Mouse (Mus musculus): ENCODE measurements around the gene Etfrf1. TPM values are rescaled to one million over a fixed set of nuclear protein-coding genes. Genes with fewer than 3 reads are reported as not detected.

Gene Etfrf1
- polyA plus RNA-seq (2015; fragmentation: Nextera tagmentation; extraction: Ambion mirVana): 26.5 and 26.7 TPM in 2 replicates

- Histone ChIP-seq H3K4me1 (peaks cover 18% of the 10 kb centered on the region), H3K27me3 (no peaks in the 10 kb centered on the region), H3K4me2 (peak within 1 kb of the TSS; percentile 78), H3K36me3 (peaks cover 2% of the 10 kb centered on the region; the same call in 1 of the 2 replicates), H3K27ac (peak within 1 kb of the TSS; percentile 97), H3K9ac (peak within 1 kb of the TSS; percentile 84), H3K9me3 (no peaks in the 10 kb centered on the region), H3K4me3 (peak within 1 kb of the TSS; percentile 71)
- under 1% methylated on average over 36 of the region's 36 CpGs for WGBS
- peak; percentile 100 for ATAC-seq (ENCODE audit: borderline replicate concordance, extremely low read depth, low FRiP score, low TSS enrichment)
These were observed at the start of gene Etfrf1, which contains the start of gene Casc1 for GRCm38 (mm10) chr6:145210816-145211338. Etfrf1 (plus strand) TSS chr6:145211134. Casc1 (minus strand) TSS chr6:145211005.

- peaks cover 19% of the 10 kb centered on the region for H3K4me1 ChIP-seq
- no peak overlapping the region for H3K4me3 ChIP-seq
- H3K9ac ChIP-seq: no peak overlapping the region
- no peak for ATAC-seq (ENCODE audit: borderline replicate concordance, extremely low read depth, low FRiP score, low TSS enrichment)
- no peak overlapping the region for H3K27ac ChIP-seq
- H3K9me3 ChIP-seq: no peaks in the 10 kb centered on the region
- no peaks in the 10 kb centered on the region for H3K27me3 ChIP-seq
- 48% methylated on average over 14 of the region's 14 CpGs for WGBS
- H3K36me3 ChIP-seq: no peaks in the 10 kb centered on the region
- no peak overlapping the region for H3K4me2 ChIP-seq
These were observed 38.9 kb upstream of the Etfrf1 start for GRCm38 (mm10) chr6:145171892-145172606.

- H3K36me3 ChIP-seq: no peaks in the 10 kb centered on the region
- H3K4me1 ChIP-seq: peaks cover 19% of the 10 kb centered on the region
- no peak overlapping the region for H3K9ac ChIP-seq
- 12% methylated on average over 11 of the region's 11 CpGs for WGBS
- peak overlapping the region; percentile 30; the same call in 1 of the 2 replicates for H3K4me2 ChIP-seq
- no peak overlapping the region for H3K27ac ChIP-seq
- ATAC-seq (ENCODE audit: borderline replicate concordance, extremely low read depth, low FRiP score, low TSS enrichment): peak; percentile 75
- H3K9me3 ChIP-seq: no peaks in the 10 kb centered on the region
- H3K27me3 ChIP-seq: no peaks in the 10 kb centered on the region
- no peak overlapping the region for H3K4me3 ChIP-seq
These were observed 37.1 kb upstream of the Etfrf1 start for GRCm38 (mm10) chr6:145173781-145174191.

- Histone ChIP-seq H3K27me3 (no peaks in the 10 kb centered on the region), H3K9ac (no peak overlapping the region), H3K4me2 (peak overlapping the region; percentile 22; the same call in 1 of the 2 replicates), H3K4me3 (no peak overlapping the region), H3K36me3 (no peaks in the 10 kb centered on the region), H3K4me1 (peaks cover 19% of the 10 kb centered on the region), H3K27ac (no peak overlapping the region), H3K9me3 (no peaks in the 10 kb centered on the region)
- 35% methylated on average over 9 of the region's 9 CpGs for WGBS
- ATAC-seq (ENCODE audit: borderline replicate concordance, extremely low read depth, low FRiP score, low TSS enrichment): no peak
These were observed 35.4 kb upstream of the Etfrf1 start for GRCm38 (mm10) chr6:145175571-145175981.

- no peaks in the 10 kb centered on the region for H3K36me3 ChIP-seq
- WGBS: 68% methylated on average over 10 of the region's 10 CpGs
- ATAC-seq (ENCODE audit: borderline replicate concordance, extremely low read depth, low FRiP score, low TSS enrichment): no peak
These were observed 34.5 kb upstream of the Etfrf1 start for GRCm38 (mm10) chr6:145176474-145176873.

GRCm38 (mm10) chr6:145179665-145180064, 31.3 kb upstream of the Etfrf1 start:
- ATAC-seq (ENCODE audit: borderline replicate concordance, extremely low read depth, low FRiP score, low TSS enrichment): no peak
- WGBS: 31% methylated on average over 6 of the region's 6 CpGs
- Histone ChIP-seq H3K4me2 (no peak overlapping the region), H3K9me3 (no peaks in the 10 kb centered on the region), H3K4me3 (no peak overlapping the region), H3K27ac (no peak overlapping the region), H3K36me3 (no peaks in the 10 kb centered on the region), H3K27me3 (no peaks in the 10 kb centered on the region), H3K4me1 (peaks cover 11% of the 10 kb centered on the region), H3K9ac (no peak overlapping the region)

More at GRCm38 (mm10) chr6:145176474-145176873, 34.5 kb upstream of the Etfrf1 start:
- H3K4me1 ChIP-seq: peaks cover 19% of the 10 kb centered on the region
- no peak overlapping the region for H3K27ac ChIP-seq
- no peak overlapping the region for H3K4me2 ChIP-seq
- no peak overlapping the region for H3K9ac ChIP-seq
- H3K4me3 ChIP-seq: no peak overlapping the region
- H3K27me3 ChIP-seq: no peaks in the 10 kb centered on the region
- no peaks in the 10 kb centered on the region for H3K9me3 ChIP-seq

- peaks cover 5% of the 10 kb centered on the region; the same call in 1 of the 2 replicates for H3K4me1 ChIP-seq
- H3K4me2 ChIP-seq: no peak overlapping the region
- WGBS: 33% methylated on average over 8 of the region's 8 CpGs
- H3K27ac ChIP-seq: no peak overlapping the region
- no peaks in the 10 kb centered on the region for H3K27me3 ChIP-seq
- H3K9ac ChIP-seq: no peak overlapping the region
- no peaks in the 10 kb centered on the region for H3K36me3 ChIP-seq
- H3K9me3 ChIP-seq: no peaks in the 10 kb centered on the region
- no peak overlapping the region for H3K4me3 ChIP-seq
- ATAC-seq (ENCODE audit: borderline replicate concordance, extremely low read depth, low FRiP score, low TSS enrichment): no peak
These were observed 28.9 kb upstream of the Etfrf1 start for GRCm38 (mm10) chr6:145182044-145182443.

GRCm38 (mm10) chr6:145186096-145186495, 24.8 kb upstream of the Etfrf1 start:
- Histone ChIP-seq H3K9me3 (no peaks in the 10 kb centered on the region), H3K4me3 (no peak overlapping the region), H3K4me1 (peaks cover 5% of the 10 kb centered on the region; the same call in 1 of the 2 replicates), H3K36me3 (no peaks in the 10 kb centered on the region), H3K4me2 (no peak overlapping the region), H3K27ac (no peak overlapping the region), H3K27me3 (no peaks in the 10 kb centered on the region), H3K9ac (no peak overlapping the region)
- 67% methylated on average over 1 of the region's 1 CpGs for WGBS
- no peak for ATAC-seq (ENCODE audit: borderline replicate concordance, extremely low read depth, low FRiP score, low TSS enrichment)

GRCm38 (mm10) chr6:145187093-145188088, 23.5 kb upstream of the Etfrf1 start:
- H3K4me3 ChIP-seq: peak overlapping the region; percentile 24
- peak; percentile 19; the same call in 1 of the 2 replicates for ATAC-seq (ENCODE audit: borderline replicate concordance, extremely low read depth, low FRiP score, low TSS enrichment)
- no peaks in the 10 kb centered on the region for H3K36me3 ChIP-seq
- WGBS: 57% methylated on average over 27 of the region's 27 CpGs
- H3K27ac ChIP-seq: no peak overlapping the region
- H3K9me3 ChIP-seq: no peaks in the 10 kb centered on the region
- H3K9ac ChIP-seq: no peak overlapping the region
- H3K4me1 ChIP-seq: no peaks in the 10 kb centered on the region
- peak overlapping the region; percentile 56 for H3K4me2 ChIP-seq
- no peaks in the 10 kb centered on the region for H3K27me3 ChIP-seq

- Histone ChIP-seq H3K27me3 (no peaks in the 10 kb centered on the region), H3K27ac (no peak overlapping the region), H3K4me1 (no peaks in the 10 kb centered on the region), H3K36me3 (no peaks in the 10 kb centered on the region), H3K9ac (no peak overlapping the region), H3K9me3 (no peaks in the 10 kb centered on the region), H3K4me3 (no peak overlapping the region), H3K4me2 (no peak overlapping the region)
- WGBS: 87% methylated on average over 3 of the region's 3 CpGs
- no peak for ATAC-seq (ENCODE audit: borderline replicate concordance, extremely low read depth, low FRiP score, low TSS enrichment)
These were observed 17.9 kb upstream of the Etfrf1 start for GRCm38 (mm10) chr6:145193038-145193437.

- WGBS: 66% methylated on average over 11 of the region's 11 CpGs
- Histone ChIP-seq H3K27me3 (no peaks in the 10 kb centered on the region), H3K27ac (no peak overlapping the region), H3K36me3 (no peaks in the 10 kb centered on the region), H3K4me1 (no peaks in the 10 kb centered on the region), H3K9ac (no peak overlapping the region), H3K4me2 (no peak overlapping the region), H3K9me3 (no peaks in the 10 kb centered on the region), H3K4me3 (no peak overlapping the region)
- no peak for ATAC-seq (ENCODE audit: borderline replicate concordance, extremely low read depth, low FRiP score, low TSS enrichment)
These were observed 17.5 kb upstream of the Etfrf1 start for GRCm38 (mm10) chr6:145193446-145193845.
